Mouse (Mus musculus) heart, embryonic 13.5 days (tissue): ENCODE data around the gene Nxph1. TPM values are rescaled to one million over a fixed set of nuclear protein-coding genes. Genes with fewer than 3 reads are reported as not detected.

ENCODE experiments used
- ATAC-seq: fragments of 200-750 bp; cut with Nextera tagmentation; 2 replicates; pipeline ENCODE4 v1.8.0; 2017; ENCODE audit warnings: moderate TSS enrichment; ENCODE audit not compliant: insufficient number of reproducible peaks, low FRiP score, low TSS enrichment; ENCODE audit errors: extremely low read depth
- H3K27ac ChIP-seq: fragments of 300-500 bp; sonication (generic); replicated peaks from 2 replicates; pipeline ENCODE4 v1.5.1; 2015; ENCODE audit warnings: moderate library complexity, mild to moderate bottlenecking, inconsistent platforms
- H3K27me3 ChIP-seq: fragments of 300-500 bp; sonication (generic); replicated peaks from 2 replicates; pipeline ENCODE4 v1.6.1; 2015; ENCODE audit warnings: mild to moderate bottlenecking, inconsistent platforms
- H3K36me3 ChIP-seq: fragments of 300-500 bp; sonication (generic); 2 replicates; pipeline ENCODE4 v1.6.1; 2015; ENCODE audit warnings: mild to moderate bottlenecking, inconsistent platforms
- H3K4me1 ChIP-seq: fragments of 300-500 bp; sonication (generic); 2 replicates; pipeline ENCODE4 v1.6.1; 2015; ENCODE audit warnings: inconsistent platforms
- H3K4me2 ChIP-seq: fragments of 300-500 bp; sonication (generic); 2 replicates; pipeline ENCODE4 v1.6.1; 2015; ENCODE audit warnings: inconsistent platforms, mild to moderate bottlenecking, moderate library complexity
- H3K4me3 ChIP-seq: fragments of 300-500 bp; sonication (generic); 2 replicates; pipeline ENCODE4 v1.5.1; 2015; ENCODE audit warnings: moderate library complexity, mild to moderate bottlenecking, inconsistent platforms
- H3K9ac ChIP-seq: fragments of 300-500 bp; sonication (generic); 2 replicates; pipeline ENCODE4 v1.6.1; 2015; ENCODE audit warnings: inconsistent platforms, mild to moderate bottlenecking, moderate library complexity
- H3K9me3 ChIP-seq: fragments of 300-500 bp; sonication (generic); 2 replicates; pipeline ENCODE4 v1.6.1; 2016; ENCODE audit warnings: inconsistent platforms
- WGBS: fragments of 180-500 bp; shearing (Covaris S2); methylation state at CpG from one replicate; pipeline ENCODE4 v1.1.7; 2015; ENCODE audit warnings: mixed read lengths; 5-methylcytosine and 5-hydroxymethylcytosine counted together
- polyA plus RNA-seq: library from polyadenylated mRNA; unstranded; fragments of >200 nt; fragmentation: Nextera tagmentation; extraction: Ambion mirVana; gene quantifications from 2 replicates; pipeline ENCODE4 v1.2.1, GENCODE M21; 2015

Gene Nxph1
- polyA plus RNA-seq, 1 experiment from 2014 or later = 0.09 TPM

- ATAC-seq = no peak
- Histone ChIP-seq H3K4me3 (no peak overlapping the region), H3K9ac (no peak overlapping the region), H3K4me2 (no peak overlapping the region), H3K27me3 (no peaks in the 10 kb centered on the region), H3K4me1 (no peaks in the 10 kb centered on the region), H3K36me3 (no peaks in the 10 kb centered on the region), H3K27ac (no peak overlapping the region), H3K9me3 (no peaks in the 10 kb centered on the region)
- WGBS = 56% methylated on average over 4 of the region's 4 CpGs
Measured at GRCm38 (mm10) chr6:8979237-8979871, 31.1 kb downstream of the Nxph1 start.

GRCm38 (mm10) chr6:8996301-8996943 is 48.2 kb downstream of the Nxph1 start:
- H3K4me1 ChIP-seq = no peaks in the 10 kb centered on the region
- no peaks in the 10 kb centered on the region for H3K9me3 ChIP-seq
- WGBS = 64% methylated on average over 12 of the region's 12 CpGs
- H3K36me3 ChIP-seq = no peaks in the 10 kb centered on the region
- no peaks in the 10 kb centered on the region for H3K27me3 ChIP-seq
- H3K4me2 ChIP-seq = no peak overlapping the region
- H3K4me3 ChIP-seq = no peak overlapping the region
- H3K9ac ChIP-seq = no peak overlapping the region
- no peak for ATAC-seq
- H3K27ac ChIP-seq = no peak overlapping the region

- no peaks in the 10 kb centered on the region for H3K4me1 ChIP-seq
- WGBS = 66% methylated on average over 2 of the region's 2 CpGs
- no peak overlapping the region for H3K9ac ChIP-seq
- no peak for ATAC-seq
- H3K4me3 ChIP-seq = no peak overlapping the region
- H3K36me3 ChIP-seq = no peaks in the 10 kb centered on the region
- H3K27me3 ChIP-seq = no peaks in the 10 kb centered on the region
- H3K4me2 ChIP-seq = no peak overlapping the region
- H3K9me3 ChIP-seq = no peaks in the 10 kb centered on the region
- H3K27ac ChIP-seq = no peak overlapping the region
Measured at GRCm38 (mm10) chr6:8997326-8997725, 49.1 kb downstream of the Nxph1 start.

GRCm38 (mm10) chr6:9002686-9003085 is 54.5 kb downstream of the Nxph1 start:
- H3K4me3 ChIP-seq = no peak overlapping the region
- H3K27ac ChIP-seq = no peak overlapping the region

GRCm38 (mm10) chr6:9026631-9027030 is 78.4 kb downstream of the Nxph1 start:
- no peak overlapping the region for H3K4me3 ChIP-seq
- H3K9ac ChIP-seq = no peak overlapping the region
- H3K4me1 ChIP-seq = no peaks in the 10 kb centered on the region
- no peak for ATAC-seq
- H3K36me3 ChIP-seq = no peaks in the 10 kb centered on the region
- H3K27me3 ChIP-seq = no peaks in the 10 kb centered on the region
- H3K4me2 ChIP-seq = no peak overlapping the region
- 72% methylated on average over 1 of the region's 1 CpGs for WGBS
- no peak overlapping the region for H3K27ac ChIP-seq
- H3K9me3 ChIP-seq = no peaks in the 10 kb centered on the region

More at GRCm38 (mm10) chr6:9002686-9003085, 54.5 kb downstream of the Nxph1 start:
- H3K36me3 ChIP-seq = no peaks in the 10 kb centered on the region
- no peak overlapping the region for H3K4me2 ChIP-seq
- H3K9me3 ChIP-seq = no peaks in the 10 kb centered on the region
- no peaks in the 10 kb centered on the region for H3K4me1 ChIP-seq
- no peak overlapping the region for H3K9ac ChIP-seq
- H3K27me3 ChIP-seq = no peaks in the 10 kb centered on the region
- WGBS = 61% methylated on average over 3 of the region's 3 CpGs
- no peak for ATAC-seq

GRCm38 (mm10) chr6:9027146-9027545 is 78.9 kb downstream of the Nxph1 start:
- H3K9ac ChIP-seq = no peak overlapping the region
- no peak overlapping the region for H3K4me2 ChIP-seq
- H3K36me3 ChIP-seq = no peaks in the 10 kb centered on the region
- no peak overlapping the region for H3K4me3 ChIP-seq
- H3K27me3 ChIP-seq = no peaks in the 10 kb centered on the region
- H3K9me3 ChIP-seq = no peaks in the 10 kb centered on the region
- H3K4me1 ChIP-seq = no peaks in the 10 kb centered on the region
- 46% methylated on average over 4 of the region's 4 CpGs for WGBS
- H3K27ac ChIP-seq = no peak overlapping the region
- ATAC-seq = no peak

GRCm38 (mm10) chr6:9028501-9028900 is 80.3 kb downstream of the Nxph1 start:
- Histone ChIP-seq H3K4me3 (no peak overlapping the region), H3K27me3 (no peaks in the 10 kb centered on the region), H3K4me2 (no peak overlapping the region), H3K4me1 (no peaks in the 10 kb centered on the region), H3K9ac (no peak overlapping the region), H3K36me3 (no peaks in the 10 kb centered on the region), H3K27ac (no peak overlapping the region), H3K9me3 (no peaks in the 10 kb centered on the region)
- 87% methylated on average over 1 of the region's 1 CpGs for WGBS
- no peak for ATAC-seq

GRCm38 (mm10) chr6:9039286-9039685 is 91.1 kb downstream of the Nxph1 start:
- H3K9me3 ChIP-seq = no peaks in the 10 kb centered on the region
- no peaks in the 10 kb centered on the region for H3K36me3 ChIP-seq
- H3K4me3 ChIP-seq = no peak overlapping the region
- H3K4me1 ChIP-seq = no peaks in the 10 kb centered on the region
- H3K4me2 ChIP-seq = no peak overlapping the region
- H3K27me3 ChIP-seq = no peaks in the 10 kb centered on the region
- 83% methylated on average over 1 of the region's 1 CpGs for WGBS
- no peak overlapping the region for H3K27ac ChIP-seq
- no peak for ATAC-seq
- H3K9ac ChIP-seq = no peak overlapping the region

- Histone ChIP-seq H3K4me1 (no peaks in the 10 kb centered on the region), H3K36me3 (no peaks in the 10 kb centered on the region), H3K9me3 (no peaks in the 10 kb centered on the region), H3K4me2 (no peak overlapping the region), H3K27ac (no peak overlapping the region), H3K27me3 (no peaks in the 10 kb centered on the region), H3K9ac (no peak overlapping the region), H3K4me3 (no peak overlapping the region)
- 79% methylated on average over 3 of the region's 3 CpGs for WGBS
- ATAC-seq = no peak
Measured at GRCm38 (mm10) chr6:9040991-9041390, 92.8 kb downstream of the Nxph1 start.

- Histone ChIP-seq H3K9ac (no peak overlapping the region), H3K9me3 (no peaks in the 10 kb centered on the region), H3K4me2 (no peak overlapping the region), H3K36me3 (no peaks in the 10 kb centered on the region), H3K27ac (no peak overlapping the region), H3K4me3 (no peak overlapping the region), H3K4me1 (no peaks in the 10 kb centered on the region), H3K27me3 (no peaks in the 10 kb centered on the region)
- WGBS = 27% methylated on average over 1 of the region's 1 CpGs
- ATAC-seq = no peak
Measured at GRCm38 (mm10) chr6:9042391-9042790, 94.2 kb downstream of the Nxph1 start.

GRCm38 (mm10) chr6:9046815-9047214 is 98.6 kb downstream of the Nxph1 start:
- no peaks in the 10 kb centered on the region for H3K27me3 ChIP-seq
- H3K4me1 ChIP-seq = no peaks in the 10 kb centered on the region
- no peak overlapping the region for H3K4me3 ChIP-seq
- no peak overlapping the region for H3K27ac ChIP-seq
- 50% methylated on average over 2 of the region's 2 CpGs for WGBS
- no peaks in the 10 kb centered on the region for H3K36me3 ChIP-seq
- no peaks in the 10 kb centered on the region for H3K9me3 ChIP-seq
- no peak overlapping the region for H3K4me2 ChIP-seq
- no peak for ATAC-seq
- no peak overlapping the region for H3K9ac ChIP-seq
